Mouse (Mus musculus) right cerebral cortex, adult 2 months (tissue): ENCODE results near the gene Olfr462.

Experiments used
- DNase-seq, 2 experiments: peaks; one replicate each; pipeline ENCODE4 v3.0.0; 2021 to 2022; ENCODE audit warnings: low spot score in 2 of 2

Olfr462 gene

GRCm38 (mm10) chr11:87847884-87848283, 44.2 kb downstream of the Olfr462 start:
- DNase-seq: no peak

DNA sequence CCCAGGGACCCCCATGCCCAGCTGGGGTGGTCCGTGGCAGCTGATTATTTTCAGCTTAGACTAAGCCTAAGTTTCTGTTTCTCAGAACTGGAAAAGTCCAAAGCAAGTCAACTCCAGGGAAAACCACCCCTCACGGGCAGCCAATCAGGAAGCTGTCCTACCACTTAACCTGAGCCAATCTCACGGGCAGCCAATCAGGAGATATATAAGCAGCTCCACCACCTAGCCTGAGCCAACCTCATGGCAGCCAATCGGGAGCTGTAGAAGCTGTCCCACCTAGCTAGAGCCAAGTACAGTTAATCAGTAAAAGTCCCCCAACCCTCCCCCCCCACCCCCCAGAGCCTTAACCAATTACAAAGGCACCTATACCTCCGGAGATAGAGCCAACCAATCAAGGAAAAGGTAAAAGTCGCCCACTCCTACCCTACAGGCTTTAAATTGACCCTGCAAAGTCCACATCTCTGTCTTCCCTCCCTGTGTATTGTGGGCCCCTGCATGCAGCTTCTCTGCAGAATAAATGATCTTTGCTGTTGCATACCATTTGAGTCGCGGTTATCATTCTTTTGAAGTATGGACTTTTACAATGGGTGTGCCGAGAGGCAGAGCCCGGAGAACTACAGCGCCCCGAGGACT, 45.0 kb downstream of the Olfr462 start:
- no peak for DNase-seq

- no peak for DNase-seq
Measured at GRCm38 (mm10) chr11:87841436-87841835, 50.6 kb downstream of the Olfr462 start.

DNA sequence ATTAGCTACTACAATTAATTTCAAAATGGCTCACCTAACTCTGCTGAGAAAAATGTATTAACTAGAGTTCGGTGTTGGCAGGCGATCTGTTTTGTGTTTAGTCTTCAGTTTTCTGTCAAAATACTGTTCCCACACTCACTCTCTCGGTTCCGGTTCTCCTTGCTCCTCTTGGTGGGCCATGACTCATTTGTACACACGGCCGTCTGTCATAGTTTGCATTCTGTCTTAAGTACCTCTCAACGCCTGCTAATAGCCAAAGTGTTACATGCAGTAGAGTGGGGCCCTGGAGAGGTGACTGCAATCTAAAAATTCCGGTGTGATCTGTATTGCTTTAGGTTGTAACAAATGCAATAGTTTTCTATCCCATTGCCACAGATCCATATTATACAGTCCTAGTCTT, 51.4 kb downstream of the Olfr462 start:
- no peak for DNase-seq
